Mouse (Mus musculus) MEL (cell line): ENCODE data around the gene Fgfr2. TPM values are rescaled to one million over a fixed set of nuclear protein-coding genes. Genes with fewer than 3 reads are reported as not detected.

ENCODE experiments used
- DNase-seq: peaks from one replicate; pipeline ENCODE4 v3.0.0; 2011; ENCODE audit warnings: low read depth, low spot score
- H3K27ac ChIP-seq: 2 replicates; pipeline ENCODE4 v1.5.1; 2012; ENCODE audit warnings: low read depth, mild to moderate bottlenecking, control low read depth, low read length, moderate library complexity; ENCODE audit not compliant: control insufficient read depth
- H3K27me3 ChIP-seq, 2 experiments: fragments of 150-350 bp in 1 of 2; sonication (generic) in 1 of 2; 2 replicates each; pipeline ENCODE4 v1.6.1; 2012; ENCODE audit warnings: low read length in 2 of 2, mild to moderate bottlenecking in 2 of 2, improper control_type of control experiment in 1 of 2, moderate library complexity in 1 of 2; ENCODE audit not compliant: insufficient read depth in 2 of 2, control insufficient read depth in 1 of 2
- H3K36me3 ChIP-seq, 2 experiments: 2 replicates each; pipeline ENCODE4 v1.6.1; 2012 to 2014; ENCODE audit warnings: low read length in 2 of 2, improper control_type of control experiment in 1 of 2, inconsistent platforms in 1 of 2, mild to moderate bottlenecking in 1 of 2; ENCODE audit not compliant: insufficient read depth in 2 of 2, control insufficient read depth in 1 of 2
- H3K4me1 ChIP-seq, 2 experiments: fragments of 150-350 bp in 1 of 2; sonication (generic) in 1 of 2; 2 replicates each; pipeline ENCODE4 v1.6.1; 2012; ENCODE audit warnings: low read length in 2 of 2, improper control_type of control experiment in 1 of 2, mild to moderate bottlenecking in 1 of 2; ENCODE audit not compliant: insufficient read depth in 2 of 2, control insufficient read depth in 1 of 2
- H3K4me3 ChIP-seq, 2 experiments: fragments of 150-350 bp in 1 of 2; sonication (generic) in 1 of 2; 2 replicates each; pipeline ENCODE4 v1.5.1; 2012; ENCODE audit warnings: low read depth in 2 of 2, low read length in 2 of 2, mild to moderate bottlenecking in 2 of 2, moderate library complexity in 2 of 2, control low read depth in 1 of 2, improper control_type of control experiment in 1 of 2; ENCODE audit not compliant: control insufficient read depth in 1 of 2, insufficient read depth in 1 of 2
- H3K79me2 ChIP-seq: 2 replicates; pipeline ENCODE4 v1.6.1; 2012; ENCODE audit warnings: mild to moderate bottlenecking, low read length, moderate library complexity; ENCODE audit not compliant: control insufficient read depth, poor library complexity, insufficient read depth
- H3K9ac ChIP-seq: 2 replicates; pipeline ENCODE4 v1.6.1; 2012; ENCODE audit warnings: low read depth, mild to moderate bottlenecking, control low read depth, low read length, moderate library complexity; ENCODE audit not compliant: control insufficient read depth, poor library complexity, severe bottlenecking
- H3K9me3 ChIP-seq: fragments of 150-350 bp; sonication (generic); replicated peaks from 2 replicates; pipeline ENCODE4 v1.6.1; 2012; ENCODE audit warnings: mild to moderate bottlenecking, low read length, improper control_type of control experiment, moderate library complexity; ENCODE audit not compliant: insufficient read depth
- CHD2 ChIP-seq: IDR thresholded peaks from 2 replicates; pipeline ENCODE4 v1.6.1; 2011; ENCODE audit warnings: low read length, improper control_type of control experiment
- E2F4 ChIP-seq: IDR thresholded peaks from 2 replicates; pipeline ENCODE4 v1.6.1; 2011; ENCODE audit warnings: low read depth, low read length, improper control_type of control experiment, borderline replicate concordance
- ELF1 ChIP-seq: IDR thresholded peaks from 2 replicates; pipeline ENCODE4 v1.6.1; 2014; ENCODE audit warnings: low read depth, mild to moderate bottlenecking, inconsistent platforms, low read length, improper control_type of control experiment, moderate library complexity
- EP300 ChIP-seq, 2 experiments: IDR thresholded peaks; 2 replicates each; pipeline ENCODE4 v1.6.1; 2011; ENCODE audit warnings: improper control_type of control experiment in 2 of 2, low read length in 2 of 2, low read depth in 1 of 2, mild to moderate bottlenecking in 1 of 2
- GATA1 ChIP-seq: IDR thresholded peaks from 2 replicates; pipeline ENCODE4 v1.6.1; 2011; ENCODE audit warnings: low read depth, low read length, improper control_type of control experiment
- HCFC1 ChIP-seq: IDR thresholded peaks from 2 replicates; pipeline ENCODE4 v1.6.1; 2012; ENCODE audit warnings: low read depth, mild to moderate bottlenecking, inconsistent platforms, low read length, improper control_type of control experiment, moderate library complexity
- MAX ChIP-seq: IDR thresholded peaks from 2 replicates; pipeline ENCODE4 v1.6.1; 2011; ENCODE audit warnings: low read length, improper control_type of control experiment
- MEF2A ChIP-seq: IDR thresholded peaks from 2 replicates; pipeline ENCODE4 v1.6.1; 2014; ENCODE audit warnings: low read depth, mild to moderate bottlenecking, inconsistent platforms, low read length, improper control_type of control experiment; ENCODE audit not compliant: poor library complexity, insufficient replicate concordance, severe bottlenecking; ENCODE audit errors: extremely low read depth
- MXI1 ChIP-seq: IDR thresholded peaks from 2 replicates; pipeline ENCODE4 v1.6.1; 2011; ENCODE audit warnings: mild to moderate bottlenecking, low read depth, low read length, improper control_type of control experiment
- NRF1 ChIP-seq: IDR thresholded peaks from 2 replicates; pipeline ENCODE4 v1.6.1; 2014; ENCODE audit warnings: low read depth, mild to moderate bottlenecking, inconsistent platforms, low read length, improper control_type of control experiment, moderate library complexity; ENCODE audit not compliant: poor library complexity, insufficient read depth, severe bottlenecking
- POLR2A ChIP-seq, 2 experiments: IDR thresholded peaks; 2 replicates each; pipeline ENCODE4 v1.6.1; 2011 to 2012; ENCODE audit warnings: low read length in 2 of 2, mild to moderate bottlenecking in 2 of 2, control low read depth in 1 of 2, improper control_type of control experiment in 1 of 2, low read depth in 1 of 2, moderate library complexity in 1 of 2; ENCODE audit not compliant: control insufficient read depth in 1 of 2, insufficient read depth in 1 of 2, poor library complexity in 1 of 2
- SMC3 ChIP-seq: IDR thresholded peaks from 2 replicates; pipeline ENCODE4 v1.6.1; 2011; ENCODE audit warnings: low read depth, low read length, improper control_type of control experiment
- TAL1 ChIP-seq: IDR thresholded peaks from 2 replicates; pipeline ENCODE4 v1.6.1; 2012; ENCODE audit warnings: mild to moderate bottlenecking, inconsistent platforms, low read length, moderate library complexity, mixed read lengths
- UBTF ChIP-seq: IDR thresholded peaks from 2 replicates; pipeline ENCODE4 v1.6.1; 2012; ENCODE audit warnings: low read depth, mild to moderate bottlenecking, inconsistent platforms, low read length, improper control_type of control experiment, moderate library complexity, borderline replicate concordance; ENCODE audit not compliant: insufficient read depth
- USF1 ChIP-seq: IDR thresholded peaks from 2 replicates; pipeline ENCODE4 v1.6.1; 2014; ENCODE audit warnings: low read depth, mild to moderate bottlenecking, inconsistent platforms, low read length, improper control_type of control experiment, moderate library complexity
- ZC3H11A ChIP-seq: IDR thresholded peaks from 2 replicates; pipeline ENCODE4 v1.6.1; 2012; ENCODE audit warnings: low read depth, mild to moderate bottlenecking, inconsistent platforms, low read length, improper control_type of control experiment
- ZMIZ1 ChIP-seq: IDR thresholded peaks from 2 replicates; pipeline ENCODE4 v1.6.1; 2012; ENCODE audit warnings: low read depth, mild to moderate bottlenecking, inconsistent platforms, low read length, improper control_type of control experiment, moderate library complexity
- ZNF384 ChIP-seq: IDR thresholded peaks from 2 replicates; pipeline ENCODE4 v1.6.1; 2012; ENCODE audit warnings: low read depth, mild to moderate bottlenecking, inconsistent platforms, low read length, improper control_type of control experiment
- polyA plus RNA-seq, 2 experiments: library from polyadenylated mRNA; stranded (reverse) in 1 of 2; unstranded in 1 of 2; fragments of >175 nt in 1 of 2; fragments of >200 nt in 1 of 2; gene quantifications; 2 replicates each; pipeline versions ENCODE4 v1.2.1 to v1.2.4; 2012; ENCODE audit warnings: low replicate concordance in 2 of 2, low read depth in 1 of 2; ENCODE audit not compliant: insufficient read length in 2 of 2, insufficient read depth in 1 of 2, missing spikeins in 1 of 2
- total RNA-seq: library from RNA; depleted of rRNA; stranded (reverse); fragments of 300-350 nt; gene quantifications from 2 replicates; pipeline ENCODE4 v1.2.3, GENCODE M21; 2012

Gene Fgfr2
- total and polyA plus RNA-seq, 3 experiments, result not detected

GRCm38 (mm10) chr7:130709372-130710274, 2413.5 kb downstream of the Fgfr2 start:
- Histone ChIP-seq H3K9me3 (no peaks in the 10 kb centered on the region), H3K4me1 (no peaks in the 10 kb centered on the region), H3K27me3 (no peaks in the 10 kb centered on the region), H3K79me2 (no peaks in the 10 kb centered on the region), H3K27ac (no peak overlapping the region), H3K4me3 (no peak overlapping the region), H3K9ac (no peak overlapping the region), H3K36me3 (no peaks in the 10 kb centered on the region; a peak in 1 of 4 replicates)
- DNase-seq, result no peak
- no peak for TF ChIP-seq ELF1
- TF ChIP-seq TAL1, result no peak
- TF ChIP-seq GATA1, result no peak
- TF ChIP-seq NRF1, result no peak
- TF ChIP-seq ZMIZ1, result no peak
- TF ChIP-seq MEF2A, result no peak
- no peak for TF ChIP-seq HCFC1

DNA sequence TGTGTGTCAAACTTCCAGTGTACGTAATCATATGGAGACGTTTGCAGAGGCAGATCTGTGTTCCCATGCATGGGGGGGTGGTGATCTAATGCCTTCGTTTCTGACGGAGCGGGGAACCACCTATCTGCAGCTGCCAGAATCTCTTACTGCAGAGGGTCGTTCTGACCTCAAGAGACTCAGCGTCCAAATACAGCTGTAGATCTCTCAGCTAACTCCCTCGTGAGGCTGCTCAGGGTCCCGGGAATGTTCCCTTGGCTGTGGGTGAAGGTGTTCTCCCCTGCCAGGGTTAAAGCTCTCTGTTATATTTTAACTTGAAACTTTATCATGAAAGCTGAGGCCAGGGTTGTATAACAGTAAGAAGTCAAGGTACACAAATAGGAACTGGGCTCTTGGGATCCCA, 2414.2 kb downstream of the Fgfr2 start:
- Histone ChIP-seq H3K36me3 (no peaks in the 10 kb centered on the region; a peak in 1 of 4 replicates), H3K27me3 (no peaks in the 10 kb centered on the region), H3K9ac (no peak overlapping the region), H3K4me3 (no peak overlapping the region), H3K27ac (no peak overlapping the region), H3K4me1 (no peaks in the 10 kb centered on the region), H3K79me2 (no peaks in the 10 kb centered on the region), H3K9me3 (no peaks in the 10 kb centered on the region)
- no peak for DNase-seq
- TF ChIP-seq USF1 (no peak), E2F4 (no peak), ZC3H11A (no peak), UBTF (no peak), ZMIZ1 (no peak), MAX (no peak), EP300 (IDR thresholded peaks at IDR 0.05; ENCODE audit: low read depth in 1 of 2, low read length in 2 of 2) (no peak), CHD2 (no peak), HCFC1 (no peak), SMC3 (no peak), NRF1 (no peak), POLR2A (IDR thresholded peaks at IDR 0.05; ENCODE audit: control insufficient read depth in 1 of 2, insufficient read depth in 1 of 2, low read depth in 1 of 2, low read length in 2 of 2, poor library complexity in 1 of 2) (no peak), ZNF384 (no peak), MXI1 (no peak)
